Mouse (Mus musculus) yolk sac, embryonic 10.5 days (tissue): ENCODE measurements around the gene Tmod4.

Experiments used
- DNase-seq: peaks from one replicate; pipeline ENCODE4 v3.0.0-alpha.2; 2017; ENCODE audit warnings: low spot score

Gene Tmod4

GRCm38 (mm10) chr3:95139586-95140288 lies 15.5 kb downstream of the Tmod4 start:
- peak; percentile 66 for DNase-seq

- no peak for DNase-seq
These were observed 16.0 kb downstream of the Tmod4 start for GRCm38 (mm10) chr3:95140289-95140595.

- DNase-seq = no peak
These were observed 16.5 kb downstream of the Tmod4 start for GRCm38 (mm10) chr3:95140795-95141194.

GRCm38 (mm10) chr3:95141474-95141873 lies 17.2 kb downstream of the Tmod4 start:
- DNase-seq = no peak

- no peak for DNase-seq
These were observed 17.8 kb downstream of the Tmod4 start, which contains the start of gene Tnfaip8l2 for GRCm38 (mm10) chr3:95141952-95142616. Tnfaip8l2 (minus strand) TSS chr3:95142360.

- peak; percentile 62 for DNase-seq
These were observed 18.3 kb downstream of the Tmod4 start for GRCm38 (mm10) chr3:95142617-95143011.

- no peak for DNase-seq
These were observed 23.6 kb downstream of the Tmod4 start for GRCm38 (mm10) chr3:95147924-95148323.

- DNase-seq = no peak
These were observed 29.6 kb downstream of the Tmod4 start for GRCm38 (mm10) chr3:95153874-95154273.

GRCm38 (mm10) chr3:95159511-95159986 lies 35.3 kb downstream of the Tmod4 start:
- DNase-seq = no peak

- DNase-seq = peak; percentile 90
These were observed 36.0 kb downstream of the Tmod4 start, which contains the start of gene Sema6c for GRCm38 (mm10) chr3:95159987-95160963. Sema6c (plus strand) TSS chr3:95160457.

GRCm38 (mm10) chr3:95161041-95161551 lies 36.8 kb downstream of the Tmod4 start:
- no peak for DNase-seq

- no peak for DNase-seq
These were observed 37.5 kb downstream of the Tmod4 start for GRCm38 (mm10) chr3:95161618-95162344.

- DNase-seq = no peak
These were observed 38.0 kb downstream of the Tmod4 start for GRCm38 (mm10) chr3:95162345-95162628.

- DNase-seq = no peak
These were observed 39.4 kb downstream of the Tmod4 start for GRCm38 (mm10) chr3:95163419-95164255.

GRCm38 (mm10) chr3:95164256-95164550 lies 39.9 kb downstream of the Tmod4 start:
- DNase-seq = no peak

- DNase-seq = no peak
These were observed 40.6 kb downstream of the Tmod4 start for GRCm38 (mm10) chr3:95164840-95165239.

- no peak for DNase-seq
These were observed 45.7 kb downstream of the Tmod4 start for GRCm38 (mm10) chr3:95169996-95170395.

- DNase-seq = no peak
These were observed 46.8 kb downstream of the Tmod4 start for GRCm38 (mm10) chr3:95171105-95171504.

- no peak for DNase-seq
These were observed 48.4 kb downstream of the Tmod4 start for GRCm38 (mm10) chr3:95172526-95173255.

- no peak for DNase-seq
These were observed 49.1 kb downstream of the Tmod4 start for GRCm38 (mm10) chr3:95173256-95173949.
